Mouse (Mus musculus) adrenal gland, postnatal 10 days (tissue): Measurements from ENCODE around the gene Rgs6. TPM values are rescaled to one million over a fixed set of nuclear protein-coding genes. Genes with fewer than 3 reads are reported as not detected.

Source experiments
- DNase-seq: peaks from one replicate; pipeline ENCODE4 v3.0.0; 2021; ENCODE audit warnings: mixed read lengths
- total RNA-seq, 2 experiments: library from RNA; stranded (reverse); gene quantifications; 2 replicates each; pipeline ENCODE4 v1.2.3; 2021

The Rgs6 gene
- total RNA-seq, 2 experiments from 2014 or later, result 2.1 to 3.1 TPM

GRCm38 (mm10) chr12:82757367-82757766 is 169.3 kb downstream of the Rgs6 start:
- no peak for DNase-seq

GRCm38 (mm10) chr12:82762046-82762445 is 174.0 kb downstream of the Rgs6 start:
- DNase-seq, result no peak

DNA sequence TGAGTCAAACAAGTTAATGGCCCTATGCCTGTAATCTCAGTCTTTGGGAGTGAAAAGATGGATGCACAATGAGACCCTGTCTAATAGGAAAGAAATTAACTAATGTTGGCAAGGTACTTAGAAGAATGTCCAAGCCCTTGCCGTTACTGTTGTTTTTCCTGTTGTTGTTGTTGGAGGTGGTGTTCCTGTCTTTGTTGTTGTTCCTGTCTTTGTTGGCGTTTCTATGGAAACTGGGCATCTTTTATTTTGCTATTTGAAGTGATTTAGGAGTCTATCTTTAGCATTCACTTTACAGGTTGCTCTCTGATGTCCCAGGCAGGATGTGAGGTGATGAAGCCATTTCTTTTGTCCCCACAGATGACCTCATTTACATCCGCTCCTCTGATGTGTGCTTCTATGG is 180.6 kb downstream of the Rgs6 start:
- no peak for DNase-seq

- no peak for DNase-seq
Observed at GRCm38 (mm10) chr12:82772215-82772614, 184.1 kb downstream of the Rgs6 start.

- no peak for DNase-seq
Observed at GRCm38 (mm10) chr12:82774576-82774975, 186.5 kb downstream of the Rgs6 start.

- DNase-seq, result no peak
Observed at GRCm38 (mm10) chr12:82776686-82777085, 188.6 kb downstream of the Rgs6 start.

DNA sequence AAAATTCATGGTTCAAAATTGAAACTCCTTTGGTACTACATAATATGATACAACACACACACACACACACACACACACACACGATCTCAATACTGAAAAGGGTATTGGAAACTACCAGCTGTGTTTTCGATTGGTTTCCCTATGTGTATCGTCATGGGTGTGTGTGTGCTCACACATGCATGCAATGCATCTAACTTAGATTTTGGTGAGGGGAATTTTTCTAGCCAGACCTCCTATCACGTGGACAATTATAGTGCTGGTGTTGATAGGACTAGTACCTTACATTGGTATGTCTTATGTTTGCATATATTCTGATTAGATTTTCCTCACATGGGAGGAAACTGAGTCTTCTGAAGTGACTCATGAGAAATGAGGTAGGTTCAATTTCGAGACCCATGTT is 192.8 kb downstream of the Rgs6 start:
- DNase-seq, result no peak

DNA sequence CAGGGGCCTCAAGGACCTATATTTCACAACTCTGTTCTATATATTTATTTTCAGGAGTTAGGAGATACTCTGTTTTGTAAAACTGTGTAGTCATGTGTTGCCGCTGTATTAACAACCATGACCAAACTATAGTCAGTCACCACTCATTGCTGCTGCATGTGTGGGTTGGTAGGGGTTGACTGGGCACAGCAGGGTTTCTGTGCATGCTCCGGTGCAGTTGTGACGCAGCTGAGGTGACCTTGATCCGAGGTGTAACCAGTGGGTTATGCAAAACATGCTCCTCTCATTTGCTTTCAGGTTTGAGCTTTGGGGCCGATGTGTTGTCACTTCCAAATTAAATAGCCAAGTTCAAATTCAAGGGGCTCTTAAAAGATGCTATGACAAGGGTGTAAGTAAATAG is 193.3 kb downstream of the Rgs6 start:
- DNase-seq, result no peak

- no peak for DNase-seq
Observed at GRCm38 (mm10) chr12:82792122-82792521, 204.0 kb downstream of the Rgs6 start.

DNA sequence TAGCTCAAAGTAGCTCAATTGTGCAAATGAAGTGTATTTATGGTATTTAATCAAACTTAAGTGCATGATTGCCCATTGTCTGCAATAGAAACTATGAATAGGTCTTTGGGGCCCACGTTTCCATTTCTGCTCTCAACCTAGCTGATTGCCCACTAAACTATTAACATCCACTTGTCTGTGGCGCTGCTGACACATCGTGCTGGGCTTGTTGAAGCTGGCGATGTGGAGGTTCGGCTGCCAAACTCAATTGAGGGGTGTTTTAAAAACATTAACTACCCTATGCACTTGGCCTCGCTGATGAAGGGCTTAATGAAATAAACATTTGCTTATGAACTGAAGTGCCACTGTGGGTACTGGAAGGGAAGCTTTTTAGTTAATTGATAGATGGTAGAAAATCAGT is 211.8 kb downstream of the Rgs6 start:
- DNase-seq, result no peak

DNA sequence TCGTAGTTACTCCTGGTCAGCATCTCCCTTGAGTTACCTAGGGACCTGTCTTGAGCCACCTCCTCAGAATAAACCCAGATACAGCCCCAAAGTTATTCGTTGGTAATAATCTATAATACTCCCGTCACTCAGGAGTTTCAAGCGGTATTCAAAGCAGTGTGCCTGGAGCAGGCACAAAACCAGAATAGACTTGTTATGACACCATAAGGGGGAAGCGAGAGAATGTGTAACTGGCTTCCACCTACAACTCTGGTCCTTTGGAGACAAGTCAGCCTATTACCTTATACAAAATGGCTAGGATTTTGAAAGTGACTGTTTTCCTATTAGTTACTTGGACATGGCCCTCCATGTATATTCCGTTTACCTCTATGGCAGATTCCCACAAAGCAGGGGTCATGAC is 213.6 kb downstream of the Rgs6 start:
- DNase-seq, result no peak

GRCm38 (mm10) chr12:82802711-82803110 is 214.6 kb downstream of the Rgs6 start:
- no peak for DNase-seq

DNA sequence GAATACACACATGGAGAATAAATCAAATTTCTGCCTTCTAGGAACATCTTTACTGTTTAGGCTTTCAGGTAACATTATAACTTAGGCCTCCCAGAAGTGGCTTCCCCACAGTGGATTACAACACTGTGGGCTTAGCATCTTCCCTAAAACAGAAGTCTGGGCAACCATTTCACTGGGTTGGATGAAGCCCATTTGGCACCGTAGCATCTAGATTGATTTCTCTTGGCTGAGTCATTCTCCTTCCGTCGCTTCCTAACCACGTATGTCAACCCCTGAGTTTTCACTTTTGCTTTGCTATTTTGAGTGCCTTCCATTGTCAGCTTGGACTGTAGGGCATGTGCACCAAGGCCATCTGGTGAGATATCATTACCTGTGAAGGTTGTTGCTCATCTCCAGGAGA is 217.1 kb downstream of the Rgs6 start:
- no peak for DNase-seq

GRCm38 (mm10) chr12:82810631-82811030 is 222.5 kb downstream of the Rgs6 start:
- DNase-seq, result no peak

DNA sequence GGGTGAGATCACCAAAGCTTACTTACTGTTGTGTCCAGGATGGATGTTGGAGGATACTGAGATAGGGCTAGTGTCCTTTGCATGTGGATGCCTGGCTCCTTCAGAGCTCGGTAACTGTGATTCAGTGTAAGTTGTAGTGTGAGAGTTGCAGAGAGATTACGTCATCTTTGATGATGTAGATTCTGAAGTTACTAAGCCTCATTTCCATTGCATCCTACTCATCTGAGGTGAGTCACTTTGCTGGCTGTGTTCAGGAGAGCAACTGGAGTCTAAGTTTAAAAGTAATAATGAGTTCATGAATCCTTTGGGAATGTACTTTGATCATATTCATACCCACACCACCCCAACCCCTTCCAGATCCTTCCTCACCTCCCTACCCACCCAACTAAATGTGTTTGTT is 227.9 kb downstream of the Rgs6 start:
- no peak for DNase-seq

DNA sequence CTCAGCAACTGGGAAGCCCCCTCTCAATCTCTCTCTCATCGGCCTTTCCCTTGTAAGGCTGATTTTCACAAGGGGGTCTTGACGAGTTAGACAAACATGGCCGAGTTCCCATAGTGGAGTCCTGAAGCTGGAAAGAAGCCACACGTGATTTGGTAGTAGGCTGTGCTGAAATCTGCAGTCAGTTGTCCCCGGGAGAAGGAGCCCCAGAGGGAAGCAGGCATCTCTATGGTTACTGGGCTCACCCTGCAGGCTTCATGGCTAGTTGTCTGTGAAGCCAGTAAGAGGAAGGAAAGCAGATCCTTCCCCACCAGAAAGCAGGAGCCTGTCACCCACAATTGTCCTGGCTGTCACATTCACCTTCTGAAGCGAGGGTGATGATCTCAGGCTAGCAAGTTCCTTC is 231.2 kb downstream of the Rgs6 start:
- no peak for DNase-seq

DNA sequence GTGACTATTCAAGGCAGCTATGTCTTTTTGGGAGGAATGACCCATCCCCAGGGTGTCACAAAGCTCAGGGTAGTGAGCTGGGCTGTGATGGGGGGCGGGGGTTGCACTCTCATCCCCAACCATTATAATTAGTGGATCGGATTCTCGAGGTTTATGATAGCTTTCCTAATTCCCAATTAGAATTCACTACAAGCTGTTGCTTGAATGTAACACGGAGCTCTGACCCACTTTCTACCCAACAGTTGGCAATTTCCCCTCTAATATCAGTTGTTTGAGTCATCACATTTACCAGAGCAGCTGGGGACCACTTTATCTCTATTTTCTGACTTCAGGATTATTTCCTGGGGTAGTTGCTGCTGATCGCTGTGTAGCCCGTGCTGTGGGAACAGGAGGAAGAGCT is 231.9 kb downstream of the Rgs6 start:
- no peak for DNase-seq

GRCm38 (mm10) chr12:82822821-82823620 is 234.9 kb downstream of the Rgs6 start:
- DNase-seq, result no peak

- no peak for DNase-seq
Observed at GRCm38 (mm10) chr12:82830333-82830732, 242.2 kb downstream of the Rgs6 start.

GRCm38 (mm10) chr12:82838544-82838943 is 250.5 kb downstream of the Rgs6 start:
- no peak for DNase-seq

DNA sequence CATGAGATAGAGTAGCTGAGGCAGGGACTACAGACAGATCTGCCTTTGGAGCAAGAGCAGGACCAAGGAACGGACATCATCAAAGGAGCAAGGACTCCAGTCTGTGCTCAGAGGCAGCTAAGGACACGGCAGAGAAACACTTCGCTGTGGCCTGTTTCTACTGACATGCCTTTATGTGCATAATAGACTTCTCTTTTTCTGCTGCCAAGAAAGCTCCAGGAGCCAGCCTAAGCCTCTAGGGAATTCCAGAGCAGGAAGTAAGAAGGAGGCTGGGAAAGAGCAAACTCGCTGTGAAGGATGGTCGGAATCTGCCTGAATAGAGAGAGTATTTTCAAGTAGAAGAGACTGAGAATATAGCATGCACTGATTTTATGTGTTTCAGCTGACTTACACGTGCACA is 253.5 kb downstream of the Rgs6 start:
- no peak for DNase-seq

- no peak for DNase-seq
Observed at GRCm38 (mm10) chr12:82848304-82848872, 260.3 kb downstream of the Rgs6 start.

DNA sequence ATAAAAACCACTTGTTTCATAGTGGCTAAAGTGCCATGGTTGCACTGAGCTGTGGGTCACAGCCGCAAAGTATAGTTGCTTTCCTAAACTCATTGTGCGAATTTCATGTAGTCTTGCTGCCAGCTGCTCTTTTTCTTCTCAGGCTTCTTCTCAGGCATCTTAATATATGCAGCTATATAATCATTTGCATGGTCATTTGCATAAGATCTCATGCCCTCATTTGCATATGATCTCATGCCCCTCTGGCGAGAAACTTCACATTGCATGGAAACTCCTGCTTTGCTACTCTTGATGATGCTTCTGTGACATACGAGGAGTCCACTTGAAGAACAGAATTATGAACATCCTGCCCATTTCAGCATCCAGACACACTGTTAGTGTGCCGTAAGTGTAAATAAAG is 266.8 kb downstream of the Rgs6 start:
- no peak for DNase-seq
